Mouse (Mus musculus): ENCODE measurements at regions not wholly inside any gene's neighbourhood (a gene's known extent, or its start where the extent isn't known, plus 50 kb on each side); places are given as distances from the start of the nearest gene placed in this dataset.
A peak's percentile ranks its signal among the peaks of the same experiment; 100 is the strongest.

DNA sequence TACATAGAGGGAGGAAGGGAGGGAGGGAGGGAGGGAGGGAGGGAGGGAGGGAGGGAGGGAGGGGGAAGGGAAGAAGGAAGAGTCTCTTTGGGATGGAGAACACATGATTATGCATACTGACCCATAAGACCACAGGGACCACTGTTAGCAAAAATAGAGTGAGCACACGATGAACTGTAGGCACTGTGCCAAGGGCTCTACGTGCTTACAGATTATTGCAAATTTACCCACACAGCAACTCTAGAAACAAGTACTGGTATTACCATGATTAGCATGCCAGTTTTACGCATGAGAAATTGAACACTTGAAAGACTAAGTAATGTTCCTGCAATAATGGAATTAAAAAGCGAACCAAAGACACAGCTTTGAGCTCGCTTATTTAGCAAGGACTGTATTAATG is 117.7 kb upstream of the Slc44a1 start:
- no peak overlapping the region for H3K4me3 ChIP-seq (ENCODE audit: low read length)
- DNase-seq (ENCODE audit: low spot score) (no peak), ATAC-seq (no peak)

DNA sequence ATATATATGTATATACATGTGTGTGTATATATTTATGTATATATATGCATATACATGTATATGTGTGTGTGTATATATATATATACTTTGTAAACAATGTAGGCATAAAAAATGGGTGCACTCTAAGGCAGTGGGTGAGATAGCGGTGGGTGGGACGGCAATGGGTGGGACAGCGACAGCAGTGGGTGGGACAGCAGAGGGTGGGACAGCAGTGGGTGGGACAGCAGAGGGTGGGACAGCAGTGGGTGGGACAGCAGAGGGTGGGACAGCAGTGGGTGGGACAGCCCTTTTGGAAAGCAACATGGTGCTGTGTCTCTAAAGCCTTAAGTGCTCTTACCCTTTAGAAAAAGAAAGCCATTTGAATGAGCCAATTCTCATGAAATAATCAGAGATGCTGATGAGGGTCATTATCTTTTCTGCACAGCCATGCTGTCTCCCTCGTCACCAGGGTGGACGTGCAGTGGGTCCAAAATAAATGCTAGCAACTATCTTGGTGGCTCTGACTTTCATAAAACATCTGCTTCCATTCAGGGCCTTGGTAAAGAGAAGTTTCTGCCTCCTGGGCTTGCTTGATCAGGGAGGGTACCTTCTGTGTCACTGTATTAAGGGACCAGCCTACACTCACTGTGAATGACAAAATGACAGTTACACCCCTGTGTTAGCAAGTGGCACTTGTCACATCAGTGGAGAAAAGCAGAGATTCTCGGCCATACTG is 119.3 kb upstream of the Slc44a1 start:
- H3K36me3 ChIP-seq (ENCODE audit: insufficient read depth, low read length): no peaks in the 10 kb centered on the region
- 80% methylated on average over 6 of the region's 6 CpGs for whole genome bisulfite sequencing
- TF ChIP-seq CTCF (IDR thresholded peaks at IDR 0.05; ENCODE audit: low read depth): no peak
- no peak overlapping the region for H3K4me2 ChIP-seq (ENCODE audit: low read depth, low read length)
- H3K9me3 ChIP-seq (ENCODE audit: low read length): no peaks in the 10 kb centered on the region
- H3K9ac ChIP-seq (replicated peaks; ENCODE audit: low read length): no peak overlapping the region
- ATAC-seq (no peak), DNase-seq (ENCODE audit: low spot score) (no peak)
- H3K4me3 ChIP-seq (ENCODE audit: low read length): no peak overlapping the region
- no peak overlapping the region for H3K27ac ChIP-seq
- H3K4me1 ChIP-seq (ENCODE audit: insufficient read depth, low read length): peaks cover 11% of the 10 kb centered on the region
- H3K27me3 ChIP-seq (ENCODE audit: insufficient read depth, low read length): no peaks in the 10 kb centered on the region

More for the DNA sequence above, 117.7 kb upstream of the Slc44a1 start:
- Histone ChIP-seq H3K9ac (replicated peaks; ENCODE audit: low read length) (no peak overlapping the region), H3K4me1 (ENCODE audit: insufficient read depth, low read length) (peaks cover 8% of the 10 kb centered on the region), H3K36me3 (ENCODE audit: insufficient read depth, low read length) (no peaks in the 10 kb centered on the region), H3K27ac (no peak overlapping the region), H3K4me2 (ENCODE audit: low read depth, low read length) (no peak overlapping the region), H3K27me3 (ENCODE audit: insufficient read depth, low read length) (no peaks in the 10 kb centered on the region), H3K9me3 (ENCODE audit: low read length) (no peaks in the 10 kb centered on the region)
- no peak for TF ChIP-seq CTCF (IDR thresholded peaks at IDR 0.05; ENCODE audit: low read depth)
- WGBS: 52% methylated on average over 5 of the region's 5 CpGs

DNA sequence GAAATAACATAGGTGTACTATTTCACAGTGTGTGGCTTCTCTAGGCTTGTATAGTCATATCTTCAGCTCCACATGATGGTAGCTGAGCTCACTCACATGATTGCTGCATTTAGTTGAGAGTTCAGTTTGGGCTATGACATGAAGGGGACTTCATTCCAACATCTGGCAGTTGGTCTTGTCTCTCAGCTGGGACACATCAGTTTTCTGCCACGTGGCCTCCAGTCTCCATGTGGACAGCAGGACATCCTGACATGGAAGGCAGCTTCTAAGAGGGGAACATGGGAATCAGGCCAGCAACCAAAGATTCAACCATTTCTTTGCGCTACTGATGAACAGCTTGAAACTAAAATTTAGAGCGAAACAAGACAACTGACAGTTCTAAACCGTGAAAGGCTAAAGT is 121.2 kb upstream of the Slc44a1 start:
- peaks cover 19% of the 10 kb centered on the region for H3K4me1 ChIP-seq (ENCODE audit: insufficient read depth, low read length)
- no peak for TF ChIP-seq CTCF (IDR thresholded peaks at IDR 0.05; ENCODE audit: low read depth)
- H3K4me2 ChIP-seq (ENCODE audit: low read depth, low read length): no peak overlapping the region
- H3K27ac ChIP-seq: no peak overlapping the region
- DNase-seq (ENCODE audit: low spot score) (no peak), ATAC-seq (no peak)
- no peak overlapping the region for H3K4me3 ChIP-seq (ENCODE audit: low read length)
- no peaks in the 10 kb centered on the region for H3K27me3 ChIP-seq (ENCODE audit: insufficient read depth, low read length)
- H3K9me3 ChIP-seq (ENCODE audit: low read length): no peaks in the 10 kb centered on the region
- 77% methylated on average over 4 of the region's 4 CpGs for WGBS
- H3K9ac ChIP-seq (replicated peaks; ENCODE audit: low read length): no peak overlapping the region
- H3K36me3 ChIP-seq (ENCODE audit: insufficient read depth, low read length): no peaks in the 10 kb centered on the region

DNA sequence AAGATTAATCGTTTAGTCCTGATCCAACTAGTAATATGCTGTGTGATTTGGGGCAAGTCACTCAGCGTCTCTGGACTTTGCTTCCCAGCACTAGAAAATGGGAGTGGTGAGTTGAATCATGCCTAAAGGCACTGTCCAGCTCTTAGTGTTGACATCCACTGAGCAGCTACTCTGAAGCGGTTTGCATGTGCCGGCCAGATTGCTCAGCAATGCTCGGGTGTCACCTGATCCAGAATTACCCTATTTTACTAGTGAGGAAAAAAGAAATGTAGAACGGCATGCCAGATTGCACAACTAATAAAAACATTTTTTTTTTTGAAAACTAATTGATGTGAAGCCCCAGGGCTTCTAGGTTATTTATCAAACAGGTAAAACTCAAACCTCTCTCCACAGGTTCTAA is 122.0 kb upstream of the Slc44a1 start:
- Histone ChIP-seq H3K4me2 (ENCODE audit: low read depth, low read length) (no peak overlapping the region), H3K9ac (replicated peaks; ENCODE audit: low read length) (no peak overlapping the region), H3K27me3 (ENCODE audit: insufficient read depth, low read length) (no peaks in the 10 kb centered on the region), H3K4me1 (ENCODE audit: insufficient read depth, low read length) (peaks cover 19% of the 10 kb centered on the region), H3K36me3 (ENCODE audit: insufficient read depth, low read length) (no peaks in the 10 kb centered on the region), H3K27ac (peak overlapping the region; percentile 67; the same call in 1 of the 2 replicates), H3K4me3 (ENCODE audit: low read length) (no peak overlapping the region), H3K9me3 (ENCODE audit: low read length) (no peaks in the 10 kb centered on the region)
- WGBS: 83% methylated on average over 6 of the region's 6 CpGs
- ATAC-seq (no peak), DNase-seq (ENCODE audit: low spot score) (no peak)
- TF ChIP-seq CTCF (IDR thresholded peaks at IDR 0.05; ENCODE audit: low read depth): no peak

DNA sequence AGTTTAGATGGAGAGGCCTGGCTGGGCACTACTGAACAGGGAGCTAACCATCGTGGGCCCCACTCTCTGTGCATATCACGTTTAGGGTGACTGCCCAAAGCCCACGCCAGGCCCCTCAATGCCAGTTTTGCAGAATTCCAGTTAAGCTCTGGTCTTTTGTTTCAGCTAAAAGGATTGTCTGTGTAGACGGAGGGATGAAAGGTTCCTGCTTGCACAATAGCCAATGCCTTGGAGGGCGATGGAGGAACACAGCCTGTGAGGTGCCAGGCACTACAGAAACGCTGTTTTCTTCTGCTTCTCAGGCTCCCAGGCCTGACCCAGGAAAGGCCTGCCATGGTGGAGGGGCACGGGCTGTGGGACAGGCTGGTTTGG is 122.8 kb upstream of the Slc44a1 start:
- TF ChIP-seq CTCF (IDR thresholded peaks at IDR 0.05; ENCODE audit: low read depth): no peak
- peak overlapping the region; percentile 67; the same call in 1 of the 2 replicates for H3K27ac ChIP-seq
- H3K4me1 ChIP-seq (ENCODE audit: insufficient read depth, low read length): peaks cover 19% of the 10 kb centered on the region
- ATAC-seq: peak; percentile 65
- WGBS: 31% methylated on average over 7 of the region's 7 CpGs
- no peaks in the 10 kb centered on the region for H3K27me3 ChIP-seq (ENCODE audit: insufficient read depth, low read length)
- no peaks in the 10 kb centered on the region for H3K36me3 ChIP-seq (ENCODE audit: insufficient read depth, low read length)
- DNase-seq (ENCODE audit: low spot score): peak; percentile 43
- no peak overlapping the region for H3K9ac ChIP-seq (replicated peaks; ENCODE audit: low read length)
- H3K4me2 ChIP-seq (ENCODE audit: low read depth, low read length): no peak overlapping the region
- no peaks in the 10 kb centered on the region for H3K9me3 ChIP-seq (ENCODE audit: low read length)
- H3K4me3 ChIP-seq (ENCODE audit: low read length): no peak overlapping the region

DNA sequence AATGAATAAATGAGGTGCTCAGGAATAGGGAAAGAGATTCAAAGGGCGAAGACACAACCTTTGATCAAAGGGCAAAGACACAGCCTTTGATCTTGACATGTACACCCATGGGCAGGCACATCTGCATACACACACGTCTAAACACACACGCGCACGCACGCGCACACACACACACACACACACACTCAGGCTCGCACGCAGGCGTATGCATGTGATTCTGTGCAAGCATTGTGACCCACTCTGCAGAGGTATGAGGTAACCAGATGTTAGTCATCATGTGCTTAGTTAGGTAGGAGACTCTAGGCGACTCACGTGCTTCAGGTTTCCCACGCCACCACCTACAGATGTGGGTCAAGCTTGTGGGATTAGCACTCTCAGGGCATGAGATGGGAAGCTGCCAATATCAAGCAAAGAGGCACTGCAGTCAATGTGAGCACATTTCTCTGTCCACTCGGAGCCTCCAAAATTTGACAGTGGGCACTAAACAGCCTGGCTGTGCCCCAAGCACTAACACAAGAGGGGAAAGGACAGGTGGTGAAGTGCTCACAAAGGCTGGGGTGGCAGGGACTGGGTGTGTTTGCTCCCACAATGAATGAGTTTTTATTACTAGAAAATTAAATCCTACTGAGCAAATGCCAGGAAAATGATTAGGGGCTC is 123.3 kb upstream of the Slc44a1 start:
- H3K27ac ChIP-seq: peak overlapping the region; percentile 67
- H3K9me3 ChIP-seq (ENCODE audit: low read length): no peaks in the 10 kb centered on the region
- H3K36me3 ChIP-seq (ENCODE audit: insufficient read depth, low read length): no peaks in the 10 kb centered on the region
- DNase-seq (ENCODE audit: low spot score) (peak; percentile 23), ATAC-seq (peak; percentile 41)
- H3K27me3 ChIP-seq (ENCODE audit: insufficient read depth, low read length): no peaks in the 10 kb centered on the region
- 74% methylated on average over 14 of the region's 14 CpGs for WGBS
- no peak overlapping the region for H3K4me3 ChIP-seq (ENCODE audit: low read length)
- no peak overlapping the region for H3K9ac ChIP-seq (replicated peaks; ENCODE audit: low read length)
- no peak for TF ChIP-seq CTCF (IDR thresholded peaks at IDR 0.05; ENCODE audit: low read depth)
- H3K4me2 ChIP-seq (ENCODE audit: low read depth, low read length): no peak overlapping the region
- H3K4me1 ChIP-seq (ENCODE audit: insufficient read depth, low read length): peaks cover 19% of the 10 kb centered on the region

All from hindbrain, postnatal 0 days (tissue).